Mouse (Mus musculus) midbrain, embryonic 10.5 days (tissue): ENCODE data around the gene Brinp2. TPM values are rescaled to one million over a fixed set of nuclear protein-coding genes. Genes with fewer than 3 reads are reported as not detected.

ENCODE experiments used
- DNase-seq: peaks from one replicate; pipeline ENCODE4 v3.0.0-alpha.2; 2017; ENCODE audit warnings: low spot score
- H3K27ac ChIP-seq: fragments of 300-500 bp; sonication (generic); replicated peaks from 2 replicates; pipeline ENCODE4 v1.5.1; 2016; ENCODE audit warnings: mild to moderate bottlenecking
- H3K27me3 ChIP-seq: fragments of 300-500 bp; sonication (generic); 2 replicates; pipeline ENCODE4 v1.6.1; 2016; ENCODE audit warnings: low read depth, mild to moderate bottlenecking; ENCODE audit not compliant: poor library complexity, severe bottlenecking
- H3K36me3 ChIP-seq: fragments of 300-500 bp; sonication (generic); 2 replicates; pipeline ENCODE4 v1.6.1; 2016; ENCODE audit warnings: mild to moderate bottlenecking, moderate library complexity
- H3K4me1 ChIP-seq: fragments of 300-500 bp; sonication (generic); 2 replicates; pipeline ENCODE4 v1.6.1; 2016
- H3K4me3 ChIP-seq: fragments of 300-500 bp; sonication (generic); 2 replicates; pipeline ENCODE4 v1.5.1; 2016; ENCODE audit warnings: mild to moderate bottlenecking, moderate library complexity
- H3K9me3 ChIP-seq: fragments of 300-500 bp; sonication (generic); replicated peaks from 2 replicates; pipeline ENCODE4 v1.6.1; 2016; ENCODE audit warnings: mild to moderate bottlenecking
- WGBS: fragments of 180-500 bp; shearing (Covaris S2); methylation state at CpG from one replicate; pipeline ENCODE4 v1.1.7; 2016; 5-methylcytosine and 5-hydroxymethylcytosine counted together
- polyA plus RNA-seq: library from polyadenylated mRNA; unstranded; fragments of >200 nt; fragmentation: Nextera tagmentation; extraction: Ambion mirVana; gene quantifications from 2 replicates; pipeline ENCODE4 v1.2.1, GENCODE M21; 2016

The Brinp2 gene
- polyA plus RNA-seq, 1 experiment from 2014 or later, result 1.3 TPM

- H3K9me3 ChIP-seq, result no peaks in the 10 kb centered on the region
- WGBS, result 89% methylated on average over 9 of the region's 9 CpGs
- DNase-seq, result no peak
- H3K4me1 ChIP-seq, result peaks cover 13% of the 10 kb centered on the region
- H3K4me3 ChIP-seq, result no peak overlapping the region
- no peaks in the 10 kb centered on the region for H3K36me3 ChIP-seq
- H3K27me3 ChIP-seq, result no peaks in the 10 kb centered on the region
- no peak overlapping the region for H3K27ac ChIP-seq
These were observed 84.1 kb downstream of the Brinp2 start for GRCm38 (mm10) chr1:158272058-158272457.

- H3K27ac ChIP-seq, result peak overlapping the region; percentile 65
- no peaks in the 10 kb centered on the region for H3K36me3 ChIP-seq
- H3K4me1 ChIP-seq, result peaks cover 28% of the 10 kb centered on the region
- 18% methylated on average over 8 of the region's 8 CpGs for WGBS
- no peak overlapping the region for H3K4me3 ChIP-seq
- no peaks in the 10 kb centered on the region for H3K9me3 ChIP-seq
- H3K27me3 ChIP-seq, result peaks cover 21% of the 10 kb centered on the region
- DNase-seq, result peak; percentile 70
These were observed 89.0 kb downstream of the Brinp2 start for GRCm38 (mm10) chr1:158267020-158267571.

DNA sequence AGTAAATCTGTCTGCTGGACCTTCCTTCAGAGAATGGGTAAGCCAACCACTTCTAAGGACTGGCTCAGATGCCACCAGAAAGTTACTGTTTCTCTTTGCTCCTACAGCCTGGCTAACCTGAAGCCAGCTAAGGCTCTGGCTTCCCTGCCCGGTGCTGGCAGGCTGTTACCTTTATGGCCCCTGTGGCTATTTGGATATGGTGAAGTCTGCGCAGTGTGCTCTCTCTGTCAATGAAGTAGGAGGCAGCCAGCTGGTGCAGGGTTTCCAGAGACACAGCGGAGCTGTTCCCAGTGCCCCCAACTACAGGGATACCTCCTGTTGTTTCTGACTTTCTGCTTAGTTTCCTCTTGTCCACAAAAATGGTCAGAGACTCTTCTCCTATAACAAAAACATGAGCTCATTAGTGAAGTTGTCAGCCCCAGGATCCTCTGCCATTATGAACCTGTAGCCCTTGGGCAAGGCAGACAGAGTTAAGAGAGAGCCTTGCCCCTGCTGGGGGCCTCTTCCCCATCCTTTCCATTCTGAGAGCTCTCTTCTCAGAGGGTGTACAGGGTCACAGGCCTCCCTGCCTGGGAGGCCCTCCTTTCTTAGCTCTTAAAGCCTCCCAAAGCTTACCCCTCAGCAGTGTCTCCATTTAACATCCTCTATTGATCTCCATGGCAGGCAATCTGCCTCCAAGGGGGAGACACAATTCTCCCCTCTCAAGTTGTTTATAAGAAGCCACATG, 89.7 kb downstream of the Brinp2 start:
- DNase-seq, result peak; percentile 56
- no peaks in the 10 kb centered on the region for H3K36me3 ChIP-seq
- no peak overlapping the region for H3K4me3 ChIP-seq
- WGBS, result 53% methylated on average over 3 of the region's 3 CpGs
- peak overlapping the region; percentile 65 for H3K27ac ChIP-seq
- peaks cover 21% of the 10 kb centered on the region for H3K27me3 ChIP-seq
- no peaks in the 10 kb centered on the region for H3K9me3 ChIP-seq
- H3K4me1 ChIP-seq, result peaks cover 28% of the 10 kb centered on the region

- 89% methylated on average over 5 of the region's 5 CpGs for WGBS
- Histone ChIP-seq H3K36me3 (no peaks in the 10 kb centered on the region), H3K4me3 (no peak overlapping the region), H3K4me1 (no peaks in the 10 kb centered on the region), H3K27ac (no peak overlapping the region), H3K27me3 (peaks cover 14% of the 10 kb centered on the region), H3K9me3 (no peaks in the 10 kb centered on the region)
- DNase-seq, result no peak
These were observed 96.5 kb downstream of the Brinp2 start for GRCm38 (mm10) chr1:158259516-158260235.

- Histone ChIP-seq H3K36me3 (no peaks in the 10 kb centered on the region), H3K4me3 (no peak overlapping the region), H3K4me1 (no peaks in the 10 kb centered on the region), H3K9me3 (no peaks in the 10 kb centered on the region), H3K27me3 (peaks cover 11% of the 10 kb centered on the region; the same call in 1 of the 2 replicates), H3K27ac (no peak overlapping the region)
- WGBS, result 84% methylated on average over 6 of the region's 6 CpGs
- DNase-seq, result no peak
These were observed 97.3 kb downstream of the Brinp2 start for GRCm38 (mm10) chr1:158258685-158259292.

DNA sequence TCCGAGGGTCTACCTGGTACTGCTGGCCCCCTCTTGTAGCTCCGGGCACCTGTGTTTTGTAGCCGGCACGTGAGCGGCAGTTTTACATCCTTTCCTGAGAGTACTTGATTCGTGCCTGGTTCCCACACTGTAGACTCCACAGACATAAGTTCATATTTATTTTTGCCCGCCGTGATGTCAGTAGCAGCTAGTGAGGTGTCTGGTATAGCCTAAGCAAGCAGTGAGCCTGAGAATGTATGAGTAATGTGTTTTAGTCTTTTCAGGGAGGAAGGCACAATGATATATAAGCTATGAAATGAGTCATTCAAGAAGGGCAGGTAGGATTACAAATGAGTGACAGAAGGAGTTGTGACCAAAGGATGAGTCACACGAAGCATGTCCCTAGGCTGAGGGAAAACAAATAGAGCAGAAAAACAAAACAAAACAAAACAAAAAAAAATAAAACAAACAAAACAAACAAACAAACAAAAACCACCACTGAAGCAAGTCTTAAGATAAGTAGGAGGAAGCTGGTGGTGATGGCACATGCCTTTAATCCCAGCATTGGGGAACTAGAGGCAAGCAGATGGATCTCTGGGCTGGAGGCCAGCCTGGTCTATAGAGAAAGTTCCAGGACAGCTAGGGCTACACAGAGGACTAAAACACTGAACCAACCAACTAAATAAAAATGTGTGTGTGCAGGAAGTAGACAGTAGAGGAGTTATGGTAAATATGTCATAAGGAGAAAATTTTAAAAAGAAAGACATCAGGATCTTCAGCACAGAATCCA, 100.0 kb downstream of the Brinp2 start:
- H3K9me3 ChIP-seq, result no peaks in the 10 kb centered on the region
- WGBS, result 93% methylated on average over 9 of the region's 9 CpGs
- no peak overlapping the region for H3K4me3 ChIP-seq
- no peak overlapping the region for H3K27ac ChIP-seq
- DNase-seq, result no peak
- H3K27me3 ChIP-seq, result no peaks in the 10 kb centered on the region
- H3K36me3 ChIP-seq, result no peaks in the 10 kb centered on the region
- no peaks in the 10 kb centered on the region for H3K4me1 ChIP-seq

- DNase-seq, result no peak
- H3K27me3 ChIP-seq, result no peaks in the 10 kb centered on the region
- WGBS, result 94% methylated on average over 8 of the region's 8 CpGs
- no peaks in the 10 kb centered on the region for H3K9me3 ChIP-seq
- no peak overlapping the region for H3K4me3 ChIP-seq
- H3K36me3 ChIP-seq, result no peaks in the 10 kb centered on the region
- no peak overlapping the region for H3K27ac ChIP-seq
- H3K4me1 ChIP-seq, result no peaks in the 10 kb centered on the region
These were observed 103.4 kb downstream of the Brinp2 start for GRCm38 (mm10) chr1:158252682-158253222.

GRCm38 (mm10) chr1:158248266-158248665, 107.9 kb downstream of the Brinp2 start:
- no peaks in the 10 kb centered on the region for H3K9me3 ChIP-seq
- H3K27ac ChIP-seq, result no peak overlapping the region
- no peaks in the 10 kb centered on the region for H3K36me3 ChIP-seq
- 88% methylated on average over 3 of the region's 3 CpGs for WGBS
- no peak for DNase-seq
- H3K4me3 ChIP-seq, result no peak overlapping the region
- no peaks in the 10 kb centered on the region for H3K27me3 ChIP-seq
- no peaks in the 10 kb centered on the region for H3K4me1 ChIP-seq

DNA sequence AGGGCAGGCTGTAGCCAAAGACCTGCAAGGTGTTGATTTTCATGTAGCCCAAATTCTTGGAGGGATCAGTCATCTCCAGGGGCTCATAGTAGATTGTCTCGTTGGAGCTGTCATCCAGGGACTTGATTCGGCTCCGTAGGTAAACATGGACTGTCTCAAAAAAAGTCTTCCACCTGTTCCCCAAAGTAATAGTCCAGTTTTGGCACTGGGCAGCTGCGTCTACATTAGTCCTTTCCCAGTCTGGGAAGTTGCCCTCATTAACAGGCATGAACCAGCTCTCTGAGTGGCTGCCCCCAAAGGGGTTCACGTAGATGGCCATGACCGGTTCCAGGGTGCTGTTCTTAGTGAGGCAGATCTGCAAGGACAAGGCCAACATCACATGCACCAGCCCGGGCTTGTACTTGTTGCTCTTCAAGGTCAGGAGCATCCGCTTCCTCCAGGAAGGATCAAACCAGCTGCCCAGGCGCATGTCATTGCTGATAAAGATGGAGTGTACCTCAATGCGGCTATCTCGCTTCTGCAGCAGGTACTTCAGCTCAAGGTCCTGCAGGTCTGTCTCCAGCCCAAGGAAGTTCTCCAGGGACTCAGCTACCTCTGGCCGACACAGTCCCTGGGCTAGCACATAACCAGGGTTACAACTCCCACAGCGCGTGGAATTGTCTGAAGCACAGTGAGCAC, 109.5 kb downstream of the Brinp2 start:
- no peak for DNase-seq
- Histone ChIP-seq H3K4me1 (no peaks in the 10 kb centered on the region), H3K9me3 (no peaks in the 10 kb centered on the region), H3K36me3 (no peaks in the 10 kb centered on the region), H3K4me3 (no peak overlapping the region), H3K27ac (no peak overlapping the region), H3K27me3 (no peaks in the 10 kb centered on the region; the same call in 1 of the 2 replicates)
- WGBS, result 96% methylated on average over 14 of the region's 14 CpGs

DNA sequence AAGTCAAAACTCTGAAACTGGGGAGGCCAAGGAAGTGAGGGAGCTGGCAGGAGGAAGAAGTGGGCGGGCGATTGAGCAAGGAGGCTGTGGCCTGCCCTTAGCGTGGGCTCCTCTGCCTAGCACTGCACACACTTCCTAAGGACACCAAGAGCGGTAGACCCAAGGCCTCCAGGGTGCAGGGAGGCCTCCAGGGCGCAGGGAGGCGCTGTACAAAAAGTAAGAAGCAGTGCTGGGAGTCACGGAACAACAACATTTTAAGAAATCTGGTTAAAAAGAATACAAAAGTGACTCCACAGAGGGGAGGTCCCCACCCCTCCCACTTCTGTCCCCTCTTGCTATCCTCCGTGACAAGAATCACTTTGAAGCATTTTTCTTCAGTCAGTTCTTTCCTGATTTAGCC, 110.6 kb downstream of the Brinp2 start:
- H3K36me3 ChIP-seq, result no peaks in the 10 kb centered on the region
- H3K27me3 ChIP-seq, result no peaks in the 10 kb centered on the region; the same call in 1 of the 2 replicates
- no peak overlapping the region for H3K27ac ChIP-seq
- no peak overlapping the region for H3K4me3 ChIP-seq
- no peaks in the 10 kb centered on the region for H3K4me1 ChIP-seq
- no peak for DNase-seq
- 85% methylated on average over 8 of the region's 8 CpGs for WGBS
- no peaks in the 10 kb centered on the region for H3K9me3 ChIP-seq

- Histone ChIP-seq H3K4me1 (no peaks in the 10 kb centered on the region), H3K9me3 (no peaks in the 10 kb centered on the region), H3K27ac (no peak overlapping the region), H3K36me3 (no peaks in the 10 kb centered on the region), H3K27me3 (no peaks in the 10 kb centered on the region; the same call in 1 of the 2 replicates), H3K4me3 (no peak overlapping the region)
- WGBS, result 91% methylated on average over 3 of the region's 3 CpGs
- no peak for DNase-seq
These were observed 112.1 kb downstream of the Brinp2 start for GRCm38 (mm10) chr1:158244016-158244415.
